Mouse (Mus musculus) hindbrain, embryonic 10.5 days (tissue): ENCODE measurements around the gene Lrp3. TPM values are rescaled to one million over a fixed set of nuclear protein-coding genes. Genes with fewer than 3 reads are reported as not detected.

ENCODE experiments used
- DNase-seq: peaks from one replicate; pipeline ENCODE4 v3.0.0-alpha.2; 2017; ENCODE audit warnings: low spot score
- H3K27ac ChIP-seq: fragments of 300-500 bp; sonication (generic); 2 replicates; pipeline ENCODE4 v1.5.1; 2016; ENCODE audit warnings: mild to moderate bottlenecking, moderate library complexity
- H3K27me3 ChIP-seq: fragments of 300-500 bp; sonication (generic); 2 replicates; pipeline ENCODE4 v1.6.1; 2016; ENCODE audit warnings: mild to moderate bottlenecking; ENCODE audit not compliant: poor library complexity, insufficient read depth, severe bottlenecking
- H3K36me3 ChIP-seq: fragments of 300-500 bp; sonication (generic); 2 replicates; pipeline ENCODE4 v1.6.1; 2016; ENCODE audit warnings: mild to moderate bottlenecking, moderate library complexity
- H3K4me1 ChIP-seq: fragments of 300-500 bp; sonication (generic); replicated peaks from 2 replicates; pipeline ENCODE4 v1.6.1; 2016; ENCODE audit warnings: mild to moderate bottlenecking
- H3K4me3 ChIP-seq: fragments of 300-500 bp; sonication (generic); 2 replicates; pipeline ENCODE4 v1.5.1; 2016; ENCODE audit warnings: mild to moderate bottlenecking, moderate library complexity
- H3K9me3 ChIP-seq: fragments of 300-500 bp; sonication (generic); 2 replicates; pipeline ENCODE4 v1.6.1; 2016; ENCODE audit warnings: mild to moderate bottlenecking, moderate library complexity
- WGBS: fragments of 180-500 bp; shearing (Covaris S2); methylation state at CpG from one replicate; pipeline ENCODE4 v1.1.7; 2016; 5-methylcytosine and 5-hydroxymethylcytosine counted together
- polyA plus RNA-seq: library from polyadenylated mRNA; unstranded; fragments of >200 nt; fragmentation: Nextera tagmentation; extraction: Ambion mirVana; gene quantifications from 2 replicates; pipeline ENCODE4 v1.2.1, GENCODE M21; 2016

Gene Lrp3
- polyA plus RNA-seq, 1 experiment from 2014 or later, result 13.7 TPM

- H3K4me1 ChIP-seq, result peaks cover 3% of the 10 kb centered on the region; the same call in 1 of the 2 replicates
- no peaks in the 10 kb centered on the region for H3K9me3 ChIP-seq
- no peak overlapping the region for H3K4me3 ChIP-seq
- no peaks in the 10 kb centered on the region for H3K36me3 ChIP-seq
- peaks cover 14% of the 10 kb centered on the region; the same call in 1 of the 2 replicates for H3K27me3 ChIP-seq
- 79% methylated on average over 9 of the region's 9 CpGs for WGBS
- no peak for DNase-seq
- H3K27ac ChIP-seq, result no peak overlapping the region
Measured at GRCm38 (mm10) chr7:35220694-35221365, 5.5 kb upstream of the Lrp3 start.

- 43% methylated on average over 5 of the region's 5 CpGs for WGBS
- Histone ChIP-seq H3K36me3 (peaks cover 26% of the 10 kb centered on the region), H3K9me3 (no peaks in the 10 kb centered on the region), H3K4me3 (peak overlapping the region; percentile 88), H3K27ac (peak overlapping the region; percentile 97), H3K4me1 (peaks cover 31% of the 10 kb centered on the region), H3K27me3 (peaks cover 14% of the 10 kb centered on the region; the same call in 1 of the 2 replicates)
- DNase-seq, result no peak
Measured at GRCm38 (mm10) chr7:35215731-35216130, 433 bp upstream of the Lrp3 start.

GRCm38 (mm10) chr7:35214442-35215222 is 666 bp downstream of the Lrp3 start:
- peaks cover 37% of the 10 kb centered on the region for H3K36me3 ChIP-seq
- peak overlapping the region; percentile 97 for H3K27ac ChIP-seq
- peak overlapping the region; percentile 88 for H3K4me3 ChIP-seq
- peak; percentile 64 for DNase-seq
- no peaks in the 10 kb centered on the region for H3K9me3 ChIP-seq
- peaks cover 31% of the 10 kb centered on the region for H3K4me1 ChIP-seq
- peaks cover 14% of the 10 kb centered on the region; the same call in 1 of the 2 replicates for H3K27me3 ChIP-seq
- WGBS, result 1% methylated on average over 68 of the region's 79 CpGs

- WGBS, result 92% methylated on average over 4 of the region's 4 CpGs
- Histone ChIP-seq H3K4me3 (no peak overlapping the region), H3K36me3 (peaks cover 66% of the 10 kb centered on the region), H3K27ac (no peak overlapping the region), H3K4me1 (peaks cover 31% of the 10 kb centered on the region), H3K9me3 (no peaks in the 10 kb centered on the region), H3K27me3 (peaks cover 5% of the 10 kb centered on the region; the same call in 1 of the 2 replicates)
- no peak for DNase-seq
Measured at GRCm38 (mm10) chr7:35211791-35212190, 3.5 kb downstream of the Lrp3 start.

GRCm38 (mm10) chr7:35199755-35200154 is 15.5 kb downstream of the Lrp3 start:
- no peak for DNase-seq
- no peak overlapping the region for H3K27ac ChIP-seq
- H3K36me3 ChIP-seq, result peaks cover 62% of the 10 kb centered on the region
- H3K4me3 ChIP-seq, result no peak overlapping the region
- H3K27me3 ChIP-seq, result no peaks in the 10 kb centered on the region
- H3K9me3 ChIP-seq, result peaks cover 5% of the 10 kb centered on the region; the same call in 1 of the 2 replicates
- H3K4me1 ChIP-seq, result no peaks in the 10 kb centered on the region; the same call in 1 of the 2 replicates

GRCm38 (mm10) chr7:35198981-35199754 is 16.1 kb downstream of the Lrp3 start:
- peaks cover 56% of the 10 kb centered on the region for H3K36me3 ChIP-seq
- no peaks in the 10 kb centered on the region for H3K27me3 ChIP-seq
- 92% methylated on average over 12 of the region's 12 CpGs for WGBS

GRCm38 (mm10) chr7:35197022-35197421 is 18.3 kb downstream of the Lrp3 start:
- Histone ChIP-seq H3K4me3 (no peak overlapping the region), H3K4me1 (peaks cover 8% of the 10 kb centered on the region), H3K27ac (no peak overlapping the region), H3K9me3 (peaks cover 5% of the 10 kb centered on the region; the same call in 1 of the 2 replicates), H3K36me3 (peaks cover 35% of the 10 kb centered on the region), H3K27me3 (no peaks in the 10 kb centered on the region)
- WGBS, result 76% methylated on average over 2 of the region's 2 CpGs
- no peak for DNase-seq

More at GRCm38 (mm10) chr7:35198981-35199754, 16.1 kb downstream of the Lrp3 start:
- Histone ChIP-seq H3K4me3 (no peak overlapping the region), H3K9me3 (peaks cover 5% of the 10 kb centered on the region; the same call in 1 of the 2 replicates), H3K4me1 (no peaks in the 10 kb centered on the region; the same call in 1 of the 2 replicates), H3K27ac (no peak overlapping the region)
- DNase-seq, result no peak

GRCm38 (mm10) chr7:35191276-35191675 is 24.0 kb downstream of the Lrp3 start:
- Histone ChIP-seq H3K27ac (no peak overlapping the region), H3K9me3 (no peaks in the 10 kb centered on the region), H3K27me3 (peaks cover 35% of the 10 kb centered on the region), H3K4me3 (no peak overlapping the region), H3K36me3 (no peaks in the 10 kb centered on the region), H3K4me1 (peaks cover 37% of the 10 kb centered on the region)
- WGBS, result 5% methylated on average over 2 of the region's 2 CpGs
- DNase-seq, result no peak

- H3K27ac ChIP-seq, result no peak overlapping the region
- 68% methylated on average over 5 of the region's 5 CpGs for WGBS
- no peaks in the 10 kb centered on the region for H3K36me3 ChIP-seq
- H3K4me3 ChIP-seq, result no peak overlapping the region
- peaks cover 51% of the 10 kb centered on the region for H3K27me3 ChIP-seq
- H3K4me1 ChIP-seq, result peaks cover 52% of the 10 kb centered on the region
- H3K9me3 ChIP-seq, result no peaks in the 10 kb centered on the region
- no peak for DNase-seq
Measured at GRCm38 (mm10) chr7:35189699-35190098, 25.6 kb downstream of the Lrp3 start.

- H3K27me3 ChIP-seq, result peaks cover 63% of the 10 kb centered on the region
- H3K27ac ChIP-seq, result peak within 1 kb of the TSS; percentile 62
- WGBS, result 1% methylated on average over 43 of the region's 43 CpGs
- peaks cover 6% of the 10 kb centered on the region; the same call in 1 of the 2 replicates for H3K9me3 ChIP-seq
- no peaks in the 10 kb centered on the region for H3K36me3 ChIP-seq
- peaks cover 34% of the 10 kb centered on the region for H3K4me1 ChIP-seq
- H3K4me3 ChIP-seq, result peak within 1 kb of the TSS; percentile 52
- peak; percentile 30 for DNase-seq
Measured at GRCm38 (mm10) chr7:35185889-35186569, 29.3 kb downstream of the Lrp3 start, which contains the start of gene Slc7a10. Slc7a10 (plus strand) TSS chr7:35186385.

- peak overlapping the region; percentile 52 for H3K4me3 ChIP-seq
- DNase-seq, result peak; percentile 63
- peak overlapping the region; percentile 62 for H3K27ac ChIP-seq
- no peaks in the 10 kb centered on the region for H3K36me3 ChIP-seq
- peaks cover 63% of the 10 kb centered on the region for H3K27me3 ChIP-seq
- H3K4me1 ChIP-seq, result peaks cover 25% of the 10 kb centered on the region
- peaks cover 6% of the 10 kb centered on the region; the same call in 1 of the 2 replicates for H3K9me3 ChIP-seq
- WGBS, result 2% methylated on average over 54 of the region's 54 CpGs
Measured at GRCm38 (mm10) chr7:35184833-35185724, 30.2 kb downstream of the Lrp3 start.
